Mouse (Mus musculus) embryonic facial prominence, embryonic 12.5 days (tissue): ENCODE results near the gene Dusp12. TPM values are rescaled to one million over a fixed set of nuclear protein-coding genes. Genes with fewer than 3 reads are reported as not detected.

Experiments
- ATAC-seq: fragments of 200-750 bp; cut with Nextera tagmentation; 2 replicates; pipeline ENCODE4 v1.8.0; 2017; ENCODE audit not compliant: insufficient number of reproducible peaks, insufficient read depth, low FRiP score, low TSS enrichment
- H3K27ac ChIP-seq: fragments of 300-500 bp; sonication (generic); 2 replicates; pipeline ENCODE4 v1.5.1; 2016; ENCODE audit warnings: mild to moderate bottlenecking
- H3K27me3 ChIP-seq: fragments of 300-500 bp; sonication (generic); 2 replicates; pipeline ENCODE4 v1.6.1; 2016; ENCODE audit warnings: mild to moderate bottlenecking, moderate library complexity
- H3K36me3 ChIP-seq: fragments of 300-500 bp; sonication (generic); 2 replicates; pipeline ENCODE4 v1.6.1; 2016; ENCODE audit warnings: mild to moderate bottlenecking
- H3K4me1 ChIP-seq: fragments of 300-500 bp; sonication (generic); 2 replicates; pipeline ENCODE4 v1.6.1; 2016
- H3K4me2 ChIP-seq: fragments of 300-500 bp; sonication (generic); replicated peaks from 2 replicates; pipeline ENCODE4 v1.6.1; 2016; ENCODE audit warnings: mild to moderate bottlenecking, moderate library complexity
- H3K4me3 ChIP-seq: fragments of 300-500 bp; sonication (generic); 2 replicates; pipeline ENCODE4 v1.5.1; 2016; ENCODE audit warnings: mild to moderate bottlenecking
- H3K9ac ChIP-seq: fragments of 300-500 bp; sonication (generic); 2 replicates; pipeline ENCODE4 v1.6.1; 2016; ENCODE audit warnings: mild to moderate bottlenecking, moderate library complexity
- H3K9me3 ChIP-seq: fragments of 300-500 bp; sonication (generic); 2 replicates; pipeline ENCODE4 v1.6.1; 2016; ENCODE audit warnings: mild to moderate bottlenecking, moderate library complexity
- WGBS: fragments of 180-500 bp; shearing (Covaris S2); methylation state at CpG from one replicate; pipeline ENCODE4 v1.1.7; 2016; 5-methylcytosine and 5-hydroxymethylcytosine counted together
- polyA plus RNA-seq: library from polyadenylated mRNA; unstranded; fragments of >200 nt; fragmentation: Nextera tagmentation; extraction: Ambion mirVana; gene quantifications from 2 replicates; pipeline ENCODE4 v1.2.1, GENCODE M21; 2016

Gene Dusp12
- polyA plus RNA-seq = 44.9 and 48.9 TPM in 2 replicates

DNA sequence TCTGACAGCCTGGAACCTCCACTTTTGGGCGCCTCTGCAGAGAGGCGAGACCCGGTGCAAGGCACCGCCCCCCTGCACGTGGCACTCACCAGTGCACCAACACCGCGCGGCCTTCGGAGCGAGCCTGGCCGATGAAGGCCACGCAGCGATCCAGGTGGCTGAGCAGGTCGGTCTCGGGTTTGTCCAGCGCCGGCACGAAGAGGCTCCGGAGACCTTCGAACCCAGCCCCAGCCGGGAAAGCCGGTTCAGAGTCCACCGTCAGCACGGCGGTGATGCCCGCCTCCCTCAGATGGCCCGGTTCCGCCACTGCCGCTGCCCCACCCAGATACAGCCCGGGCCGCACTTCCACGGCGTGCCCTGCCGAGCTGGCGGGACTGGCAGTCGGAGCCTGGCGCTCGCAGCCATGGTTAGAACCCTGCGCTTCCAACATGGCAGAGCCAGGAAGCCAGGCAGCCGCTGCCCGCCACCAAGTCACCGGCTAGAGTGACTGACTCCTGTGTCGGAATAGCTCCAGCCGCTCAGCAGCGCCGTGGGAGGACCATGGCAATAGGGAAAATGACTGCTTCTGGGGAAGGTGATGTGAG, at the start of gene Dusp12, which contains the start of gene Gm26620:
TSS of gene Dusp12 (minus strand) at position 563 of the 584 bp plus-strand sequence.
TSS of gene Gm26620 (plus strand) at position 88 of the 584 bp plus-strand sequence.
- H3K27me3 ChIP-seq = no peaks in the 10 kb centered on the region
- peak within 1 kb of the TSS; percentile 89 for H3K4me3 ChIP-seq
- peaks cover 17% of the 10 kb centered on the region for H3K36me3 ChIP-seq
- peaks cover 8% of the 10 kb centered on the region for H3K4me1 ChIP-seq
- peak within 1 kb of the TSS; percentile 60 for H3K4me2 ChIP-seq
- peak within 1 kb of the TSS; percentile 87 for H3K9ac ChIP-seq
- H3K27ac ChIP-seq = peak within 1 kb of the TSS; percentile 83
- WGBS = under 1% methylated on average over 46 of the region's 46 CpGs
- peak; percentile 84 for ATAC-seq
- no peaks in the 10 kb centered on the region for H3K9me3 ChIP-seq

DNA sequence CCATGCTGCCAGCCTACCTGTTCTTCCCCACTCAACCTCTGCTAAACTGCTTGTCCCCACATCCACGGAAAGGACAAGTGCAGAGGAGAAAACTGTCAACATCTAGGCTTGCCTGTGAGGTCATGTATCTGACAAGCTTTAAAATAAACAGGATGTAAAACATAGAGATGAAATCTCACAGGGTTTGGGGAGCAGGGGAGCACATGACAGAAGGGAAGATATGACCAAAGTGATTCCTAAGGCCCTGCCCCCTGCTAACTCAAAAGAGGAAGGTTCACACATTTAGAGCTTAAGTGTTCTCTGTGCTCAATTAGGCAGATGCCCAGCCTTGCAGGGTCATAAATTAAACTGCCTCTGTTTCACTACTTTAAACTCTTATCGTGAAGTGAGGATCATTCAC, 49.0 kb upstream of the Dusp12 start:
- WGBS = 72% methylated on average over 2 of the region's 2 CpGs
- Histone ChIP-seq H3K36me3 (no peaks in the 10 kb centered on the region), H3K27ac (no peak overlapping the region), H3K4me3 (no peak overlapping the region), H3K9ac (no peak overlapping the region), H3K4me2 (no peak overlapping the region), H3K27me3 (no peaks in the 10 kb centered on the region), H3K4me1 (no peaks in the 10 kb centered on the region), H3K9me3 (0 out of 2 replicates have a peak, but pooled peaks cover 5% of the 10 kb centered on the region)
- no peak for ATAC-seq

DNA sequence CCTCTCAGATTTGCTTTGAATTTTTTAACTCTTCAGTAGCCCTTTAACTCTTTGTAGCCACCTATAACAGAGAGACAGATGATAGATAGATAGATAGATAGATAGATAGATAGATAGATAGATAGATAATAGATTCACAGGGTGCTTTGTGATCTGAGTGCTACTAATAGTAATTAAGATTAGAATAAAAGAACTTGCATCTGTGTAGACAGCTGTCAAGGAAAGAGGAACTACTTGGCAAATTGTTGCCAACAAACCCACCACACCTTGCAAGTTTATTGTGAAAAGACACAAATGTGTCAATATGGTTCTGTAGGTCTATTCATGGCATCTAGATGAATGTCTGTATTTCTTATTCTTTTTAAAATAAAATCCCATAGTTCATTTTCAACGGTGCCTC, 48.6 kb upstream of the Dusp12 start:
- Histone ChIP-seq H3K27me3 (no peaks in the 10 kb centered on the region), H3K4me1 (no peaks in the 10 kb centered on the region), H3K9me3 (0 out of 2 replicates have a peak, but pooled peaks cover 5% of the 10 kb centered on the region), H3K4me2 (no peak overlapping the region), H3K27ac (no peak overlapping the region), H3K4me3 (no peak overlapping the region), H3K9ac (no peak overlapping the region), H3K36me3 (no peaks in the 10 kb centered on the region)
- no peak for ATAC-seq
- 89% methylated on average over 1 of the region's 1 CpGs for WGBS

DNA sequence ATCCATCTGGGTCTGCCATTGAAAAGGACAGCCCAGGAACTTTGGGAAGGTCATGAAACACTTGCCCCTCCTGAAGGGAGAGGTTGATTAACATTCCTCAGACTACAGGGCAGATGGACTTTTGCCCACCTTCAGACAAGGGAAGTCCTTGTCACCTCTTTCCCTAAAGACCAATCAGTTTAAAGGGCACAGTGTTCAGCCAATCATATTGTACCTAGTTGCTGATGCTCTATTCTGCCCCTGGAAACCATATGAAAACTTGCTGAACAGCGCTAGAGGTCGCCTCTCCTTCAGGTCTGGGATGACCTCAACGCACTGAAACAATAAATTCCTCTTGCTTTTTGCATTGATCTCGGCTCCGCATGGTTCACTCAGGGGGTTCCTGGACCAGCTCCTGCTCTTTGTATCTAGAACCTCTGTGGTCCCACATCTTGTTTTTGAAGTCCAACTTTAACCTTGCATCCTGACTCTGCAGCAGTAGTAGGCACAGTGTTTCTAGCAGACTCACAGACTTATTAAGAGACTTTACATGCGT, 48.1 kb upstream of the Dusp12 start:
- Histone ChIP-seq H3K4me1 (no peaks in the 10 kb centered on the region), H3K27ac (no peak overlapping the region), H3K9me3 (0 out of 2 replicates have a peak, but pooled peaks cover 5% of the 10 kb centered on the region), H3K4me2 (no peak overlapping the region), H3K9ac (no peak overlapping the region), H3K36me3 (no peaks in the 10 kb centered on the region), H3K27me3 (no peaks in the 10 kb centered on the region), H3K4me3 (no peak overlapping the region)
- ATAC-seq = no peak
- 71% methylated on average over 6 of the region's 6 CpGs for WGBS

DNA sequence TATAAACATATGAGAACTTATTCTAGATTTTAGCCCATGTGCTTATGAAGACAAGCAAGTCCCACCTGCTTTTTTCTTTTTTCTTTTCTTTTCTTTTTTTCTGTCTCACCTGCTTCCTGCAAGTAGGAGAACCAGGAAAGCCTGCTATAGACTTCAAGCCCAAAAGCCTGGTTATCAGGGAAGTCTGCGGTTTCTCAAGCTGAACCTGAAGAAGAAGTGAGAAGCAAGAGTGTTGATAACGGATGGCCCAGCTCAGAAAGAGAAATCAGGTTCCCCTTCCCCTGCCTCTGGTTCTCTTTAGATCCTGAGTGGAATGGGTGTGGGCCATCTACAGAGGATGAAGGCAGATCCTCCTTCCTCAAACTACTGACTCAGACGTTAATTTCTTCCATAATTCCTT, 46.7 kb upstream of the Dusp12 start:
- no peak overlapping the region for H3K4me2 ChIP-seq
- H3K27me3 ChIP-seq = no peaks in the 10 kb centered on the region
- H3K27ac ChIP-seq = no peak overlapping the region
- no peak overlapping the region for H3K4me3 ChIP-seq
- 82% methylated on average over 3 of the region's 3 CpGs for WGBS
- ATAC-seq = no peak
- no peaks in the 10 kb centered on the region for H3K36me3 ChIP-seq
- H3K9ac ChIP-seq = no peak overlapping the region
- H3K9me3 ChIP-seq = 0 out of 2 replicates have a peak, but pooled peaks cover 5% of the 10 kb centered on the region
- H3K4me1 ChIP-seq = no peaks in the 10 kb centered on the region

DNA sequence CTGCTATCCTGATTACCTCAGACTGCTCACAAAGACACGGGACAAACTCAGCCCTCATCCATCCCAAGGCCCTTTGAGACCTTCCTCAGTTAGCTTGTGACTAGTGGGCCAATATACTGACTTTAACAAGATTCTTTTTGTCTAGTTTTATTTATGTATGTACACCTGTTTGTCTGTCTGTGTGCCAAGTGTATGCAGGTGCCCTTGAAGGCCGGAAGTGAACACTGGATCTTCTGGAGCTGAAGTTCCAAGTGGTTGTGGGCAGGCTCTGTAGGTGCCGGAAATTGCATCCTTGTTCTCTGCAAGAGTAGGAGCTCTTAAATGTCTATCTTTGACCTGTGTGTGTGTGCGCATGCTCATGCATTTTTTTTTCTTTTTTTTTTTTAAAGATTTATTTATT, 43.9 kb upstream of the Dusp12 start:
- Histone ChIP-seq H3K36me3 (no peaks in the 10 kb centered on the region), H3K9me3 (no peaks in the 10 kb centered on the region), H3K4me1 (no peaks in the 10 kb centered on the region), H3K27me3 (no peaks in the 10 kb centered on the region), H3K4me3 (no peak overlapping the region), H3K9ac (no peak overlapping the region), H3K27ac (no peak overlapping the region), H3K4me2 (no peak overlapping the region)
- no peak for ATAC-seq
- 83% methylated on average over 4 of the region's 4 CpGs for WGBS

DNA sequence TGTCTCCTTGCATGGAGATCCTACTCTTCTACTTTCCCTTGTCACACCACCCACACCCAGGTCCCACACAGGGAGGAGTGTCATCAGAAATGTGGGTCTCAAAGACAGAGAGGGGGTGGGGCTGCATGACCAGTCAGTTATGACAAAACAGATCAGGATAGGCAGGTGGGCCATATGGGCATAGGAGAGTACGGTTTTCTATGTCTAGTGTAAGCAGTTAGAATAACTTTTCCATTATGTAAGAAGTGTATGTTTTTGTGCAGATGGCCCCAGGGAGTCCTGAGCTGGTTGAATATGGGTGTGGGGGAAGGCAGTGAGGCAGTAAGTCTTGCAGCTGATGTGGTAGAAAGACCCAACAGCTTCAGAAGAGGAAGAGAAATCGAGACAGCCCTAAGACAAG, 43.1 kb upstream of the Dusp12 start:
- Histone ChIP-seq H3K36me3 (no peaks in the 10 kb centered on the region), H3K4me3 (no peak overlapping the region), H3K9ac (no peak overlapping the region), H3K4me2 (no peak overlapping the region), H3K27me3 (no peaks in the 10 kb centered on the region), H3K4me1 (no peaks in the 10 kb centered on the region), H3K9me3 (no peaks in the 10 kb centered on the region), H3K27ac (no peak overlapping the region)
- WGBS = 71% methylated on average over 2 of the region's 2 CpGs
- ATAC-seq = no peak

DNA sequence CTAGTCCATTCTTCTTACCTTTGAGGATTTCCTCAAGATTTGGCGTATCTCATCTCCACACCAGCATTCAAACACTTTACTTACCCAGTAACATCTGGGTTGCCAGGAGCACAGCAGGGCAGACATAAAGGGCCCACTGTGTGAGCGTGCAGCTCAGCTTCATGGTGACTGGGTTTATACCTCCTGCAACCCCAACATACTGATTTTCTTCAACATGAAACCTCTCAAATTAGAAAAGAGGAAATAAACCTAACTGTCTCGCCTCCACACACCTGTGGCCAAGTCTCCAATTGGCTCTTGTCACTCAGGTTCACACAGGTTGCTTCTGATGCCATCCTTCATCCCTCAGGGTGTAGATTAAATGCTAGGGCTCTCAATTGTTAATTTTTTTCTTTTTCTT, 42.0 kb upstream of the Dusp12 start, which contains the start of gene Fcrla:
TSS of gene Fcrla (minus strand) at position 206 of the 400 bp plus-strand sequence.
- WGBS = 76% methylated on average over 3 of the region's 3 CpGs
- no peak within 1 kb of the TSS for H3K9ac ChIP-seq
- H3K27me3 ChIP-seq = no peaks in the 10 kb centered on the region
- H3K4me2 ChIP-seq = no peak within 1 kb of the TSS
- H3K4me1 ChIP-seq = no peaks in the 10 kb centered on the region
- no peaks in the 10 kb centered on the region for H3K36me3 ChIP-seq
- no peak for ATAC-seq
- H3K4me3 ChIP-seq = no peak within 1 kb of the TSS
- H3K27ac ChIP-seq = no peak within 1 kb of the TSS
- no peaks in the 10 kb centered on the region for H3K9me3 ChIP-seq

DNA sequence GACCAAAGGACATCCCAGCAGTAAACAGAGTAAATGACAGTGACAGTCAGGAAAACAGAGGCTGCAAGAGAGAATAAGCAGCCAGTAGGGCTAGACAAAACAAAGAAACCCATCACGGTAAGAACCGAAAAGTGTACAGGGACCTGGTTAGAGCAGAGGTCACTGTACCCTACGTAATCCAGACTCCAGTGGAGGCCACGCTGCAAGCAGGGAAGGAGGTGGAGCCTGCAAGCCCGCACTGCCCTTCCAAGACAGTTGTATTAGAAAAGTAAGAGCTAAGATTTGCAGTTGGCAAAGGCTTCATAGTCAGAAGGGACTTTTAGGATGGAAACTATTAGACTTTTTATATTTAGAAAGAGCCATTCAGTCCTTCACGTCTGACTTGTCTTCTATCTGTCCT, 41.6 kb upstream of the Dusp12 start:
- no peaks in the 10 kb centered on the region for H3K27me3 ChIP-seq
- no peak overlapping the region for H3K9ac ChIP-seq
- no peaks in the 10 kb centered on the region for H3K9me3 ChIP-seq
- no peak overlapping the region for H3K27ac ChIP-seq
- H3K4me2 ChIP-seq = no peak overlapping the region
- no peak overlapping the region for H3K4me3 ChIP-seq
- H3K36me3 ChIP-seq = no peaks in the 10 kb centered on the region
- ATAC-seq = no peak
- no peaks in the 10 kb centered on the region for H3K4me1 ChIP-seq
- WGBS = 55% methylated on average over 6 of the region's 6 CpGs

DNA sequence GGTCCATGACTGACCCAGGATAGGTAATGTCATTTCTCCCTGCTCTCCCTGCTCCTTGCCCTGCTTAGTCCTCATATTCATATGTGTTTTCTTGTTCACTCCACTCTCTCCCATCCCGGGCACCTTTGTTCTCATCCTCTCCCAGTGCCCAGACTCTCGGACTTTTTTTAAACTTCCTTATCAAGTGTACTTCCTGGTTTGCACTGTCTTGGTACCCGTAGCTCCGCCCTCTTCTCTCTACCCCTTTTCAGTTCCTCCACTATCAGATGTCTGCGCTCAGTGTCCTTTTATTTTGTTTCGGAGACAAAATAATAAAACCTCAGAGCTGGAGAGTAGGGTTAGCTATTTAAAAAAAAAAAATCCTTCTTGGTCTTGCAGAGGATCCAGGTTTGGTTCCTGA, 39.1 kb upstream of the Dusp12 start:
- 83% methylated on average over 6 of the region's 6 CpGs for WGBS
- Histone ChIP-seq H3K4me2 (no peak overlapping the region), H3K9me3 (no peaks in the 10 kb centered on the region), H3K27ac (no peak overlapping the region), H3K27me3 (no peaks in the 10 kb centered on the region), H3K4me1 (no peaks in the 10 kb centered on the region), H3K4me3 (no peak overlapping the region), H3K9ac (no peak overlapping the region), H3K36me3 (no peaks in the 10 kb centered on the region)
- no peak for ATAC-seq

DNA sequence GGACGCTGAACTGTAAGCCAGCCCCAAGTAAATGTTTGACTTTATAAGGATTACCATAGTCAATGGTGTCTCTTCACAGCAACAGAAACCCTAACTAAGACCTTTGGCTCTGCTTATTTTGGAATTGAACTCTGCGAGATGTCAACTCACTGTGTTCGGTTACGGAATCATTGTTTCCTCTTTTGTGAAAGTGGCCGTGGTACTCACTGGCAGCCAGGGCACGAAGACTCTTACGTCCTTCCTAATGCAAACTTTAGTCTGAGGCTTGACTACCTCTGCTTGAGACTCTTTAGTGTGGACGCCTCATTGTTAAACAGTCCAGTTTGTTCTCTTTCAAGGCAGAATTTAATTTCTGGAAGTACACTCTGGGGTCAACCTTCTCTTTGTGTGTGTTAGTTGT, 34.0 kb upstream of the Dusp12 start:
- H3K27me3 ChIP-seq = no peaks in the 10 kb centered on the region
- H3K36me3 ChIP-seq = no peaks in the 10 kb centered on the region
- no peak for ATAC-seq
- no peak overlapping the region for H3K27ac ChIP-seq
- H3K4me2 ChIP-seq = no peak overlapping the region
- H3K9ac ChIP-seq = no peak overlapping the region
- H3K4me1 ChIP-seq = no peaks in the 10 kb centered on the region
- no peak overlapping the region for H3K4me3 ChIP-seq
- 93% methylated on average over 8 of the region's 8 CpGs for WGBS
- H3K9me3 ChIP-seq = no peaks in the 10 kb centered on the region

DNA sequence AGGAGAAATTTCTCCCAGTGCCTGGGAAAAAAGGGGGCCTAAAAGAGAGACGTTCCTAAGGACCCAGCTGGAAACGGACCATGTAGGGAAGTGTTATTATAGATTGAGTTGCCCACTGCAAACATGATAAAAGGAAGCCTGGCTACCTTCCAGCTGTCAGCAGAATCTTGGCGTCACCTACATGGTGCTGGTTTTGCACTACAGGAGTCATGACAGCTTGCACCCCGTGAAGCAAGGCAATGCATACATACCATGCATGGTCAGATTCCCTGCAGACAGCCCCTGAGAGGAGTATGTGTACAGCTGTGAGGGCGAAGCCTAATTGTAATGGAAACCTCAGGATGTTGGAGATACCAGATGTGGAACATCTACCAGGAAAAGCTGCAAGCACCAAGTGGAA, 30.3 kb upstream of the Dusp12 start:
- Histone ChIP-seq H3K27me3 (no peaks in the 10 kb centered on the region; the same call in 1 of the 2 replicates), H3K4me2 (no peak overlapping the region), H3K4me3 (no peak overlapping the region), H3K36me3 (no peaks in the 10 kb centered on the region), H3K4me1 (no peaks in the 10 kb centered on the region), H3K9me3 (no peaks in the 10 kb centered on the region), H3K9ac (no peak overlapping the region), H3K27ac (no peak overlapping the region)
- ATAC-seq = no peak
- WGBS = 69% methylated on average over 5 of the region's 5 CpGs
